Mouse (Mus musculus) forebrain, embryonic 10.5 days (tissue): Measurements from ENCODE around the gene Ddhd1. TPM values are rescaled to one million over a fixed set of nuclear protein-coding genes. Genes with fewer than 3 reads are reported as not detected.
A peak's percentile ranks its signal among the peaks of the same experiment; 100 is the strongest.

Source experiments
- DNase-seq: peaks from one replicate; pipeline ENCODE4 v3.0.0-alpha.2; 2017; ENCODE audit warnings: low spot score; ENCODE audit errors: extremely low spot score
- H3K27ac ChIP-seq: fragments of 300-500 bp; sonication (generic); 2 replicates; pipeline ENCODE4 v1.5.1; 2016; ENCODE audit warnings: mild to moderate bottlenecking
- H3K27me3 ChIP-seq: fragments of 300-500 bp; sonication (generic); 2 replicates; pipeline ENCODE4 v1.6.1; 2016; ENCODE audit warnings: mild to moderate bottlenecking; ENCODE audit not compliant: poor library complexity, severe bottlenecking
- H3K36me3 ChIP-seq: fragments of 300-500 bp; sonication (generic); replicated peaks from 2 replicates; pipeline ENCODE4 v1.6.1; 2016; ENCODE audit warnings: mild to moderate bottlenecking, moderate library complexity
- H3K4me1 ChIP-seq: fragments of 300-500 bp; sonication (generic); 2 replicates; pipeline ENCODE4 v1.6.1; 2016
- H3K4me3 ChIP-seq: fragments of 300-500 bp; sonication (generic); 2 replicates; pipeline ENCODE4 v1.5.1; 2016; ENCODE audit warnings: mild to moderate bottlenecking, moderate library complexity
- H3K9me3 ChIP-seq: fragments of 300-500 bp; sonication (generic); 2 replicates; pipeline ENCODE4 v1.6.1; 2016; ENCODE audit warnings: mild to moderate bottlenecking, moderate library complexity
- WGBS: fragments of 180-500 bp; shearing (Covaris S2); methylation state at CpG from one replicate; pipeline ENCODE4 v1.1.7; 2016; 5-methylcytosine and 5-hydroxymethylcytosine counted together
- polyA plus RNA-seq: library from polyadenylated mRNA; unstranded; fragments of >200 nt; fragmentation: Nextera tagmentation; extraction: Ambion mirVana; gene quantifications from 2 replicates; pipeline ENCODE4 v1.2.1, GENCODE M21; 2016

Gene Ddhd1
- polyA plus RNA-seq, result 5.2 and 6.6 TPM in 2 replicates

- Histone ChIP-seq H3K9me3 (no peaks in the 10 kb centered on the region), H3K27me3 (no peaks in the 10 kb centered on the region), H3K36me3 (no peaks in the 10 kb centered on the region), H3K4me3 (peak within 1 kb of the TSS; percentile 85), H3K4me1 (peaks cover 35% of the 10 kb centered on the region), H3K27ac (peak within 1 kb of the TSS; percentile 93)
- under 1% methylated on average over 122 of the region's 123 CpGs for WGBS
- peak; percentile 87 for DNase-seq
Observed at GRCm38 (mm10) chr14:45657641-45658611, at the start of gene Ddhd1. Gene Ddhd1 (minus strand): TSS chr14:45658143.

GRCm38 (mm10) chr14:45707176-45707910, 49.4 kb upstream of the Ddhd1 start:
- Histone ChIP-seq H3K27me3 (no peaks in the 10 kb centered on the region), H3K4me1 (peaks cover 4% of the 10 kb centered on the region; the same call in 1 of the 2 replicates), H3K36me3 (no peaks in the 10 kb centered on the region), H3K4me3 (no peak overlapping the region), H3K9me3 (0 out of 2 replicates have a peak, but pooled peaks cover 5% of the 10 kb centered on the region), H3K27ac (no peak overlapping the region)
- WGBS, result 76% methylated on average over 3 of the region's 3 CpGs
- no peak for DNase-seq

GRCm38 (mm10) chr14:45700031-45700572, 42.2 kb upstream of the Ddhd1 start:
- H3K4me3 ChIP-seq, result no peak overlapping the region
- H3K4me1 ChIP-seq, result no peaks in the 10 kb centered on the region
- WGBS, result 84% methylated on average over 6 of the region's 6 CpGs
- H3K9me3 ChIP-seq, result 0 out of 2 replicates have a peak, but pooled peaks cover 5% of the 10 kb centered on the region
- DNase-seq, result no peak
- no peak overlapping the region for H3K27ac ChIP-seq
- H3K36me3 ChIP-seq, result no peaks in the 10 kb centered on the region
- H3K27me3 ChIP-seq, result no peaks in the 10 kb centered on the region

GRCm38 (mm10) chr14:45698867-45699266, 40.9 kb upstream of the Ddhd1 start:
- Histone ChIP-seq H3K27me3 (no peaks in the 10 kb centered on the region), H3K9me3 (0 out of 2 replicates have a peak, but pooled peaks cover under 1% of the 10 kb centered on the region), H3K4me3 (no peak overlapping the region), H3K27ac (no peak overlapping the region), H3K36me3 (no peaks in the 10 kb centered on the region), H3K4me1 (no peaks in the 10 kb centered on the region)
- no peak for DNase-seq
- WGBS, result 83% methylated on average over 3 of the region's 3 CpGs

GRCm38 (mm10) chr14:45696098-45696497, 38.2 kb upstream of the Ddhd1 start:
- Histone ChIP-seq H3K9me3 (no peaks in the 10 kb centered on the region), H3K4me3 (no peak overlapping the region), H3K27me3 (no peaks in the 10 kb centered on the region), H3K4me1 (no peaks in the 10 kb centered on the region), H3K36me3 (no peaks in the 10 kb centered on the region), H3K27ac (no peak overlapping the region)
- 89% methylated on average over 2 of the region's 2 CpGs for WGBS
- no peak for DNase-seq

- no peak overlapping the region for H3K27ac ChIP-seq
- DNase-seq, result no peak
- no peaks in the 10 kb centered on the region for H3K27me3 ChIP-seq
- H3K4me3 ChIP-seq, result no peak overlapping the region
- 96% methylated on average over 2 of the region's 2 CpGs for WGBS
- H3K4me1 ChIP-seq, result peaks cover 5% of the 10 kb centered on the region
- H3K36me3 ChIP-seq, result no peaks in the 10 kb centered on the region
- no peaks in the 10 kb centered on the region for H3K9me3 ChIP-seq
Observed at GRCm38 (mm10) chr14:45693891-45694290, 35.9 kb upstream of the Ddhd1 start.

GRCm38 (mm10) chr14:45690520-45691246, 32.7 kb upstream of the Ddhd1 start:
- Histone ChIP-seq H3K27ac (peak overlapping the region; percentile 86), H3K9me3 (no peaks in the 10 kb centered on the region), H3K36me3 (no peaks in the 10 kb centered on the region), H3K27me3 (no peaks in the 10 kb centered on the region), H3K4me3 (peak overlapping the region; percentile 56), H3K4me1 (peaks cover 10% of the 10 kb centered on the region)
- peak; percentile 64 for DNase-seq
- WGBS, result 1% methylated on average over 16 of the region's 16 CpGs

GRCm38 (mm10) chr14:45685313-45685712, 27.4 kb upstream of the Ddhd1 start:
- Histone ChIP-seq H3K4me1 (peaks cover 6% of the 10 kb centered on the region), H3K4me3 (no peak overlapping the region), H3K27ac (no peak overlapping the region), H3K9me3 (no peaks in the 10 kb centered on the region), H3K36me3 (no peaks in the 10 kb centered on the region), H3K27me3 (no peaks in the 10 kb centered on the region)
- DNase-seq, result no peak
- WGBS, result 85% methylated on average over 2 of the region's 2 CpGs

- H3K9me3 ChIP-seq, result no peaks in the 10 kb centered on the region
- DNase-seq, result no peak
- H3K4me1 ChIP-seq, result no peaks in the 10 kb centered on the region
- H3K36me3 ChIP-seq, result no peaks in the 10 kb centered on the region
- no peak overlapping the region for H3K27ac ChIP-seq
- H3K27me3 ChIP-seq, result no peaks in the 10 kb centered on the region
- no peak overlapping the region for H3K4me3 ChIP-seq
- 81% methylated on average over 6 of the region's 6 CpGs for WGBS
Observed at GRCm38 (mm10) chr14:45676722-45677121, 18.8 kb upstream of the Ddhd1 start.

- no peak for DNase-seq
- no peaks in the 10 kb centered on the region for H3K9me3 ChIP-seq
- H3K36me3 ChIP-seq, result no peaks in the 10 kb centered on the region
- H3K4me3 ChIP-seq, result no peak overlapping the region
- H3K4me1 ChIP-seq, result no peaks in the 10 kb centered on the region
- WGBS, result 93% methylated on average over 4 of the region's 4 CpGs
- no peaks in the 10 kb centered on the region for H3K27me3 ChIP-seq
- H3K27ac ChIP-seq, result no peak overlapping the region
Observed at GRCm38 (mm10) chr14:45668325-45668724, 10.4 kb upstream of the Ddhd1 start.

- Histone ChIP-seq H3K27me3 (no peaks in the 10 kb centered on the region), H3K9me3 (no peaks in the 10 kb centered on the region), H3K4me1 (no peaks in the 10 kb centered on the region), H3K36me3 (no peaks in the 10 kb centered on the region), H3K4me3 (no peak overlapping the region), H3K27ac (no peak overlapping the region)
- no peak for DNase-seq
- WGBS, result 80% methylated on average over 2 of the region's 2 CpGs
Observed at GRCm38 (mm10) chr14:45667231-45667630, 9.3 kb upstream of the Ddhd1 start.

- Histone ChIP-seq H3K27ac (no peak overlapping the region), H3K9me3 (no peaks in the 10 kb centered on the region), H3K27me3 (no peaks in the 10 kb centered on the region), H3K4me1 (peaks cover 15% of the 10 kb centered on the region), H3K4me3 (no peak overlapping the region), H3K36me3 (no peaks in the 10 kb centered on the region)
- 52% methylated on average over 5 of the region's 5 CpGs for WGBS
- DNase-seq, result no peak
Observed at GRCm38 (mm10) chr14:45661575-45661974, 3.6 kb upstream of the Ddhd1 start.
